Mouse (Mus musculus): Measurements from ENCODE around the gene 4930544G11Rik.
A peak's percentile ranks its signal among the peaks of the same experiment; 100 is the strongest.

The 4930544G11Rik gene

DNA sequence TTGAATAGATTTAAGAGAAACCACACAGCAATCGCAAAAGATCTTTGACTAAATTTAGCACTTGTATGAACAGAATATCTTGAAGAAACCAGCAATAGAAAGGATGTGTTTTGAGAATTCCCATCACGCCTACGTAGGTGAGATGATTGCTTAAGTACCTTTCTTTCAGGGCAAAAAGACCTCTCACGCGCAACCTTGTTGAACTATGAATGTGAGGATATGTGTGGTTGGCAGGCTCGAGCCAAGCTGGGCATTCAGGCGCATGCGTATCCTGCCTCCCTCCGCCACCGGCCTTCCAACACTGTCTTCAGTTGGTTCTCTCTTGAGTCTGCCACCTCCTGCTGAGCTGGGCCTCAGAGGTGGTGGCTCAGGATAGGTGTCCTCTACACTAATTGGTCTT is at the start of gene 4930544G11Rik:
Gene 4930544G11Rik (plus strand): TSS at position 301 of the 400 bp plus-strand sequence.
- DNase-seq (ENCODE audit: low spot score): no peak

DNA sequence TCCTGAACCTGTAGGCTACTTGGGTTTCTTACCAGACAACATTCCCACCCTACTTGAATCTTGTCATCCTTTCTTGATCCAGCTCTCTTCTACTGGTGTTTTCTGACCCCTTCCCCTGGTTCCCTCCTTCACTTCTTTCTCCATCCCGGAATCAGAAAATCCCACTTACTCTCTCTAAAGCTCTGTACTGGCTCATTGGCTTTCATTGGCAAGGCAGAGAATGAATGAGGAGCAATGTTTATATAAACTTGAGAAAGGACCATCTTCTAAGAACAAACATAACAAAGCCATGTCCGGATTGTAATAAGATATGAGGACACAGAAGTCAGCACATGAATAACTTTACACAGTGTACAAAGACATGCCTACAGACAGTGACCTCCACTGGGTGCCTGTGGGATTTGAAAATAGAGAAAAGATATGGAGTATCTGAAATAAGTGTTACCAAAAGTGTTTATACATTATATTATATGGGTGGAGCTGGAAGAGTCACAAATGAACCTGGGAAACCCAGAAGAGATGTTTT is 45.7 kb upstream of the 4930544G11Rik start:
- no peak for DNase-seq (ENCODE audit: low spot score)

DNA sequence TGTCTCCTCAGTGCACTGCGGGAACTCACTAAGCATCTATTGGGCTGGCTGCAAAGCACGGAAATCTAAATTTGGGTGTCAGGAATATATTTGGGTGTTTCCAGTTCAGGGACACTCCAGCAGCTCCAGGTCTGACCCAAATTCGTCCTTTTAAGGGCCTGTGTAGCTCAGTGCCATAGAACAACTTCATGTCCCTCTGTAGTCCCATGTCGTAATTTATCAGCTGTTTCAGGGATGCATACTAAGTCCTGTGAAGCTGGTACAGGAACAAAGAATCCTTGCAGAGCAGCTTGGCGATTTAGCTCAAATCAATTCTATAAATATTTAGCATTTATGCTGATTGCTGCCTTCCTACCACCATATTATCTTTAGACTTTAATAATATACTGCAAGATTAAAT is 37.0 kb upstream of the 4930544G11Rik start:
- DNase-seq (ENCODE audit: low spot score): no peak

DNA sequence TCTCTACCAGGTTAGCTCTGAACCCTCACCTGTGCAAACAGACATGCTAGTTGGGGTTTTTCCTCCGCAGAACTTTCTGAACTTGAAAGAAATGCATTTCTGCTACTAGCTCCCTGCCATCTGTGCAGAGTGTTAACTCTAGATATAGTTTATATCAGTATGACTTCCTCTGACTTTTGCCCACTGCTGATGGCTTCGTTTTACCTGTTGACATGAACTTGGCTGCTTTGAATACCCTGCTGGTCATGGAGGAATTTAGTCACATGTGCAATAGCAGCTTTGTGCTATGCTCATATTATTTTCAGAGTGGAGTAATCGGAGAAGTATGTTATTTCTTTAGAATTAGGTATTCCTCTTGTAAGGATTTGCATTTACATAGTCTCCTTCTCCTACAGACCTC is 30.7 kb upstream of the 4930544G11Rik start:
- no peak for DNase-seq (ENCODE audit: low spot score)

DNA sequence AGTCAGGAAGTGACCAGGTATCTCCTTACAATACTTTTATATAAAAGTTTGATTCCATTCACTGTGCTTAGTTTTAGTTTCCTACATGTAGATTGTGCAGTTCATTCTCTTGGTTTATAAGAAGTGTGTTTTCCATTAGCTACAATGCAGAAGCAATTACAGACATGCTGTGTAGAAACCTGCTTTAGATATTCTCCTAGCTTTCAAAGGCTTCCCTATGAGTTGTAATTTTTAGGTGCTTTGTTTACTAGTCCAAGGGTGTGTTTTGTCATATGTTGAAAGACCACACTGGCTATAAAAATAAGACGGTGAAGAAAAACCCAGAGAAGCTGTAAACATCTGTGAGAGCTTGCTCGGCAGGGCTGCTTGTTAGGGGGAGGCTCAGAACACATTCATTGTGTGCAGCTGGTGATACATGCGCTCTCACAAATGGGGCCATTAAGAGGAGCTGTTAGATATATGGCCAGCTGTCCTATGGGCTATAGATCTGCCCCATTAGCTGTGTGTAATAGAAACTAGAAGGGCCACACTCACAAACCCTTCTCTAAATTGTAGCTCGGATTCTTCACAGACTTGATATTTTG is 28.8 kb upstream of the 4930544G11Rik start:
- DNase-seq (ENCODE audit: low spot score): no peak

DNA sequence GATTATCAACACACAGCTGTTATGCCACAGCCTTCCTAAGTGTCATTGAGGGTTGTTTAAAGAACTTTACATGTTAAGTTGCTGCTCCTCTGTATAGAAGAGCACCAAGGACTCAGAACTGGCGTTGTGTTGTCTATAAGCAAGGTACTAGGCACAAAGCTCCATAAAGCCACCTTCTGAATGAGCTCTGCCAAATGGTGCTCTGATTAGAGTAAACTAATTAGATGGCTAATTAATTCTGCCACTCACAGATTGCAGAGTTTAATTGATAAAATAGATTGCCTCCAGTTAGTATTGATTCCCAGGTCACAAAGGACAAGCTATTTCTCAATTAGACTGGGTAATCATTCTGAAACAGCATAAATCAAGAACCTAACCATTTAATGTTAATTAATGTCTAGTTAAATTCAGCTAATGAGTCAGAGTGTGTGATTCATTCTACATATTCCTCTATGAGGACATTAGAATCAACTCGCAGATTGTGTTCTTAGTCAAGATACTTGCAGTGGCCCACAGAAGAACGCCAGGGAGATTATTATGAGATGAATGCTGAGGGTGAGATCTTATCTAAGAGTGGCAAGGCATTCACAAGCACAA is 26.6 kb upstream of the 4930544G11Rik start:
- no peak for DNase-seq (ENCODE audit: low spot score)

DNA sequence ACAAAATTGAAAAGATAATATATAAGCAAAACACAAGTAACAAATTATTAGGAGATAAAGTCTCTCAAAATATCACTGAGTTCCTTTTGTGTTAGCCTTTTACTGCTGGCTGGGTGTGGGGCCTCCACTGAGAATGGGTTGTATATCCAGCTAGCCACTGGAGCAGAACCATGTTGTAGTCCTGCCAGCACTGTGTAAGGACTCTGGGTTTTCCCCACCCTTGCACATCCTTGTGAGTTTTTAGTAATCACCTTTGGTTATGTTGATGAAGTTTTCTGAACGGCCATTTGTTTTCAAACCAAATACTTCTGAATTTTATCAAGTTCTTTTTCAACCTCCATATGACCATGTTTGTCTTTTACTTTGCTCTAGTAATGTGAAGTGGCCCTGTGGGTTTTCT is 21.9 kb upstream of the 4930544G11Rik start:
- no peak for DNase-seq (ENCODE audit: low spot score)

DNA sequence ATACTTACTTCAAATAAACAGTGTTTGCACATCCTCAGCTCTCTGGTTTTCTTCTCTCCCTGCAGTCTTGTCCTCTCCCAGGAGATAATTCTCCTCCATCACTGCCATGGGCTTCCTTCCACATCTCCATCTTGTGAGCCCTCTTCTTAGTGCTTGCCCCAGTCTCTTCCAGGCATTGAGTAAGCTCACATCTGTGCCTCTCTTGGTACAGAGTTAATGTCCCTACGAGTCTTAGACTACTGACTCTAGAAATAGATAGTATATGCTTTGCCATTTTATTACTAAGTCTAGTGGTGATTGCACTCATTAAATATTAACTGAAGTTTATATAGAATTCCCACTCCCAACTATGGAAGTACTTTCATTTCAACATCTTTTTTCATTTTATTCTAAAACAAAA is 19.6 kb upstream of the 4930544G11Rik start:
- DNase-seq (ENCODE audit: low spot score): no peak

DNA sequence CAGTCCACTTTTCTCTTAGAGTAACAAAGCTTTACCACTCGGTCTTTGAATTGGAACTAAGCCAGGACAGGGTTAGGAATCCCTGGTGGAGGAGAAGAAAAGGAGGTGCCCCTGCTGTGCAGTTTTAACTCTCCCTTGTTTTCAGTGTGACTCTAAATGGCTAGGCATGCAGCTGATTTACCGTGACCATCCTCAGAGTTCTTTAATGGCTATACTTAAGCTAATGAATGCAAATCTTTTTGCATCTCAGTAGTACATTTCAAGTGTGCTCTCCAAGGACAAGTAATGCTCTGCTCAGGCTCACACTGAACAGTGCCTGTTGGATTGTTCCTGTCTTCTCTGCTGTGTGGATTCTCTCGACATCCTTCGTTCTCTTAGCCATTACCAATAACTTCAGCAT is 19.2 kb upstream of the 4930544G11Rik start:
- DNase-seq (ENCODE audit: low spot score): no peak

DNA sequence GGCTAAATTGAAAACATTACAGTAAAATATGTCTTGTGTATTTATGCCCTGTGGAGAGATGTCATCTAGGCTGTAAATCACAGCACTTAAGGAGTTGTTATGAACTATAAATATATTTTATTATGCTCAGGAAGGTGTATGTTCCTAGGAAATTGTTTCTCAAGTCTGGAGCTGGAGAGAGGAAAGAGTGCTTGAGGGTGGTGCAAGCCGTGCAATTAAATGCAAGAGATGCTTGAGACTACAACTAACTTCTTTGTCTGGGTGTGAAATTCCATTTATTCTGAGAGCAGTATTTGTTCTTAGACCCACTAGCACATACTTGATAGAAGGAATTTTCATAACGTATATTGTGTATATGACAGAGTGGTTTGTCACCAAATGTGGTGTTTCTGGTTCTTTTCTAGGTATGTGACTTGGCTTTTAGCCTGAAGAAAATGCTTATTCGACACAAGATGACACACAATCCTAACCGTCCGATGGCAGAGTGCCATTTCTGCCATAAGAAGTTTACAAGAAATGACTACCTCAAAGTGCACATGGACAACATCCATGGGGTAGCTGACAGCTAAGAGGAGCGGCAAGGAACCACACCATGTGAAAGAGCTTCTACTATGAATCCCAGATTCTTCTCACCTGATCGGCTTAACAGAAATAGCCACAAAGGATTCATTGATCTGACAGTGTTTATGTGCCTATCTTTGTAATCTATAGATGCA is 16.7 kb upstream of the 4930544G11Rik start:
- DNase-seq (ENCODE audit: low spot score): no peak

DNA sequence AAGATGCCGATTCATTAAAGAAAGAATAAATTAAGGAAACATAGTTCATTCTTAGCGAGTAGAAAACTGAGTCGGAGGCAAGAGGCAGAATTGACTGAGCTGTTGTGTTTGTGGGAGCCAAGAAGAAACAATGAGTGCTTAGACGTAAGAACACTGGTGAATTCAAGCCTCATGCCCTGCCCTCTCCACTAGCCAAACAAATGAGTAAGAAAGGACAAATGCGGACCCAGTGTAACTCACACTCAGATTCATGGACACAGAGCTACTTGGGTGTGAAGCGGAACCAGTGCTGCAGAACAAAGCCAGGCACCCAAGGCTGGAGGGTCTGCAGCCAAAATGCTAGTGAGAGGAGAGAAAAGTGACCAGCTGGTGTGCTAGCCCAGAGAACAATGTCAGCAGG is 1.9 kb upstream of the 4930544G11Rik start:
- no peak for DNase-seq (ENCODE audit: low spot score)

DNA sequence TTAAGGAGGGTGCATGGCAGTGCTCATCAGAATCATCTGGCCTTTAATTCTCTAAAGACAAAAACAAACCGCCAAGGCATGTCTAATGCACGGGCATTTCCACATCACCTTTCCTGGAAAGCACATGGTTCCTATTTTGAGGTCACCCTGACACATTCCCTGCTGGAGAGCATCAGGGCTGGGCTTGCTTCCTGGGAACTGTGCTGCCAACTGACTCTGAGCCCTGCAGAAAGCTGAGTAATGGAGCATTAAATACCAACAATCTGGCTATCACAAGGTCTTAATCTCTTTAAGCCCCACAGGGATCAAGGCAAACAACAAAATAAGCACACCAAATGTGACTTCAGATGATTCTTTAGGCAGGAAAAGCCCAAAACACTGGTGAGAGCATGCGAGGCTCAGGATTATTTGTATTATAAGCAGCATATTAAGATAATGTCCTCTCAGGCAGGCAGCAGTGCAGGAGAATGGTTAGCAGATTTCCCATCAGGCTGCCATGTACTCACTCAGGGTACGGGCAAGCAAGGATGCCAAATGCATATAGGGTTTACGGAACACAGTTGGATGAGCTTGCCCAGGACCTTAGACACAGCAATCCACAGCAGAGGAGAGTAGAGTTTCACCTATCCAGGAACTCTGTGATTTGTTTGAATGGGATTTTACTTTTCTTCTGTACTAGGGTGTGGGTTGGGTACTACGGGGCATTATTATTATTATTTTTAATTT is 17.1 kb downstream of the 4930544G11Rik start:
- DNase-seq (ENCODE audit: low spot score): peak; percentile 3

DNA sequence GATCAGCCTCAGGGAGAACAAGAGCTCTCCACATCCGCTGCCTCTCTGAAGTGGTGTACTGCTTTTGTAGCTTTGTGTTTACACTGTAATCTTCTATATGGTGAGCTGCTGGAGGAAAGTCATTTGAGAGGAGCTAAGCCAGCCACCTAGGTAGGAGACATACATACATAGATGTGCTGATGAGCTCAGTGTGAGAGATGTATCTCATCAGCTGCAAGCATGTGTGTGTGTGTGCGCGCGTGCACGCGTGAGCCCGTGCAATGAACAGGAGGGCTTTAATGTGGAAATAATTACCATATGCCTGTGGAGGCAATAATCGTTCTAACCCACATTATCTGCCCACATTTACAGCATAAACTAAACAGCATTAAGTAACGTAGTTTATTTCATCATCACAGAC is 18.0 kb downstream of the 4930544G11Rik start:
- no peak for DNase-seq (ENCODE audit: low spot score)

DNA sequence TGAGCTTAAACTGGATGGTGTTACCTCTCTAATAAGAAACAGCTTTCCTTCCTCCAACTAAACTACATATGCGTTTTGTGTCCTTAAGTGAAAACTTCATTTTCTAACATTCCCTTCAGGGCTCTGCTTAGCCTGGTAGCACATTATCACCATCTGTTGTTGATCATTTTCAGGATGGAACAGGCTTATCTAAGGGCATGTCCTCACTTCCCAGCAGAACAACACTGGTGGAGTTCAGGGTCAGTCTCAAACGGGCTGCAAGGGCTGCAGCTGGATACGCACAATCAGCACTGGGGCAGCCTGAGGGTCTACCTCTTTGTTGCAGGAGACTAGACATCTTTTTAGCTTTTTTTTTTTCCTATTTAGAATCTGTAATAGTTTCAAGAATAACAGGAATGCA is 39.7 kb downstream of the 4930544G11Rik start:
- peak; percentile 35 for DNase-seq (ENCODE audit: low spot score)

DNA sequence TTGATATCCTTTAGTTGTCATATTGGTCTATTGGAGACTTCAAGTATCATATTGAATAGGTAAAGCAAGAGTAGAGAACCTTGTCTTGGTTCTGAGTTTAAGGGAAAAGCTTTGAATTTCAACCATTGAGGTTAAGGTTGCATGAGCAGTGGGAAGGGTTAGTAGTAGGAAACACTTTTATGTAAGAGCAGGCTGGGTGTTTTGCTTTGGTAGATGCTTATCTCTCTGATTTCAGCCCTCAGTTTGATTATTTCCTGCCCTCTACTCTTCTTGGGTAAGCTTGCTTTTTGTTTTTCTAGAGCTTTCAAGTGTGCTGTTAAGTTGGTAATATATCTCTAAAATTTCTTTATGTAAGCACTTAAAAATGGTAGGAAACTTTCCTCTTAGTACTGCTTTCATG is 45.9 kb downstream of the 4930544G11Rik start:
- DNase-seq (ENCODE audit: low spot score): no peak

Data from ovary, adult 18-20 months (tissue).